Mouse (Mus musculus): ENCODE measurements around the gene Shmt2.
A peak's percentile ranks its signal among the peaks of the same experiment; 100 is the strongest.

DNA sequence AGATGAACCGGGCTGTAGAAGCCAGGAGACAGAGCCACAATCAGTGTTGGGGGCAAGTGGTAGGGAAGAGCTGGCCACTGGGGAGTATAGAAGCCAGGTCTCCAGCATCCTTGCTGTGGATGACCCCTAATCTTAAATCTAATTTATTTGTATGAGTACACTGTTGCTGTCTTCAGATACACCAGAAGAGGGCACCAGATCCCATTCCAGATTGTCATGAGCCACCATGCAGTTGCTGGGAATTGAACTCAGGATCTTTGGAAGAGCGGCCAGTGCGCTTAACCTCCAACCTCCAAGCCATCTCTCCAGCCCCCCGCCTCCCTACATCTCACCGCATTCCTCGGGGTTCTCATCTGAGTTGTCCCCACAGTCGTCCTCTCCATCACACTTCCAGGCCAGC is 24.3 kb upstream of the Shmt2 start:
- TF ChIP-seq CTCF (IDR thresholded peaks at IDR 0.05; ENCODE audit: low read depth): peak; percentile 38
- no peak for TF ChIP-seq EP300 (IDR thresholded peaks at IDR 0.05; ENCODE audit: low read depth)

Data from heart, postnatal 0 days (tissue).